8 mouse cellular contexts compared by ENCODE assay signal in the genomic region with DNA sequence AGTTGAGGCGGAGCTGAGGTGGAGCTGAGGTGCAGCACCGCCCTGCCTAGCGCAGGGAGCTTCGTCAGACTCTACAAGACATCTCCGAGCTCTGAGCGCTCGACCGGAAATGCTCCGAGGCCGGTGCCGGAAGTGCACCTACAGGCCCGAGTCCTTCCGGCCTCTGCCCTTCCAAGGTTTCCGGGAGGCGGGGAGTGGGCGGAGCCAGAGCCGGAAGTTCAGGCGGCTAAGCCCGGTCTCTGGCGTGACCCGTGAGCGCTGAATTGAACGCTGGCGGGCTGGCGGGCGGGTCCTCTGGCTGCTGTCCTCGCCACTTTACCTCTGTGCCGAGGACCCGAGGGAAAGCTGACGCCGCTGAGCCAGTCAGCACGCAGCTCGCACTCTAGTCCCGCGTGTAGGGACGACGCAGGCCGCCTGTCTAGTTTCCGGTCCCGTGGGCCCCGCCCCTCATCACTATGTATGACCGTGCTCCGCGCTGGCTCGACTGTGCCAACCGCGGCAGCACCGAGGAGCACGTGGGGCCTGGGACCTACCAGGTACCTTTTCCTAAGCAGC. TPM values are rescaled to one million over a fixed set of nuclear protein-coding genes. Genes with fewer than 3 reads are reported as not detected.
DNase-seq lines count a peak whose midpoint lies in the region; ATAC-seq lines count a peak whose summit lies in the region.

A gene (plus strand): TSS at position 251 of the 555 bp plus-strand sequence.

- peak; percentile 85 for DNase-seq in ZHBTc4 (ENCODE audit: low read depth, low spot score)
- peak; percentile 95 to 96 for DNase-seq in frontal cortex, postnatal 36 days (ENCODE audit: low spot score in 2 of 2)
- DNase-seq in layer of hippocampus, postnatal 10 days (ENCODE audit: low spot score in 2 of 2): peak; percentile 92 to 94
- DNase-seq in ovary, adult 18-20 months (ENCODE audit: low spot score): peak; percentile 82
- peak; percentile 85 to 90 for DNase-seq in thymus, adult 18-20 months

- no peaks in the 10 kb centered on the region for H3K9me3 ChIP-seq in hindbrain, embryonic 13.5 days
- peaks cover 2% of the 10 kb centered on the region; the same call in 1 of the 2 replicates for H3K9me3 ChIP-seq in lung, embryonic 16.5 days (ENCODE audit: control insufficient read depth, low read length)

- under 1% methylated on average over 49 of the region's 49 CpGs for WGBS in hindbrain, embryonic 13.5 days
- under 1% methylated on average over 49 of the region's 49 CpGs for WGBS in lung, embryonic 16.5 days

- H3K4me2 ChIP-seq in hindbrain, embryonic 13.5 days: peak within 1 kb of the TSS; percentile 74
- peak within 1 kb of the TSS; percentile 97 for H3K4me2 ChIP-seq in lung, embryonic 16.5 days (ENCODE audit: low read depth, low read length)

- H3K27ac ChIP-seq in hindbrain, embryonic 13.5 days: peak within 1 kb of the TSS; percentile 98
- peak within 1 kb of the TSS; percentile 91 for H3K27ac ChIP-seq in lung, embryonic 16.5 days (ENCODE audit: low read length)

- H3K27me3 ChIP-seq in hindbrain, embryonic 13.5 days: peaks cover 40% of the 10 kb centered on the region
- peaks cover 8% of the 10 kb centered on the region for H3K27me3 ChIP-seq in lung, embryonic 16.5 days (ENCODE audit: control insufficient read depth, insufficient read depth, low read depth, low read length)

- H3K4me3 ChIP-seq in hindbrain, embryonic 13.5 days: peak within 1 kb of the TSS; percentile 65
- peak within 1 kb of the TSS; percentile 73 for H3K4me3 ChIP-seq in lung, embryonic 16.5 days (ENCODE audit: low read length)

- peak; percentile 97 for ATAC-seq in common myeloid progenitor, adult 5-6 weeks (replicated peaks; ENCODE audit: low read depth, poor library complexity, severe bottlenecking)
- ATAC-seq in hindbrain, embryonic 13.5 days (ENCODE audit: low FRiP score): peak; percentile 100
- peak; percentile 98 for ATAC-seq in lung, embryonic 16.5 days (ENCODE audit: low read depth)

- no peaks in the 10 kb centered on the region for H3K36me3 ChIP-seq in hindbrain, embryonic 13.5 days
- H3K36me3 ChIP-seq in lung, embryonic 16.5 days (ENCODE audit: control insufficient read depth, insufficient read depth, low read length): no peaks in the 10 kb centered on the region

- H3K9ac ChIP-seq in hindbrain, embryonic 13.5 days: peak within 1 kb of the TSS; percentile 81
- H3K9ac ChIP-seq in lung, embryonic 16.5 days (ENCODE audit: low read length): peak within 1 kb of the TSS; percentile 75

- 0 out of 2 replicates have a peak, but pooled peaks cover 8% of the 10 kb centered on the region for H3K4me1 ChIP-seq in hindbrain, embryonic 13.5 days (replicated peaks)
- no peaks in the 10 kb centered on the region for H3K4me1 ChIP-seq in lung, embryonic 16.5 days (replicated peaks; ENCODE audit: control insufficient read depth, insufficient read depth, low read length)

RNA-seq across cellular contexts. Expression of the gene that starts here (rescaled TPM):
- not detected in 2 replicates for total RNA-seq in common myeloid progenitor, adult 5-6 weeks (2017)
- 0.13 TPM in 1 of 2 replicates, not detected in the other for polyA plus RNA-seq in hindbrain, embryonic 13.5 days (2015; fragmentation: Nextera tagmentation; extraction: Ambion mirVana)
- under 1 TPM in 1 of 2 experiments, not detected in 1; 0.30 TPM for total RNA-seq in layer of hippocampus, postnatal 10 days (2021)
- not detected in 2 replicates for polyA plus RNA-seq in lung, embryonic 16.5 days (2015; fragmentation: Nextera tagmentation; extraction: Ambion mirVana)

Comparison
In these comparisons a context has a peak if more than half of its experiments do, and no peak if none do; other contexts are left out.
1. Peak in every context shown above with its lines: DNase-seq, ATAC-seq, H3K4me3 ChIP-seq and H3K27ac ChIP-seq.
2. Peak in ATAC-seq in common myeloid progenitor, adult 5-6 weeks; RNA of the gene not detected or under 1 TPM.
3. Peak in ATAC-seq, H3K4me3 ChIP-seq, H3K27ac ChIP-seq, H3K9ac ChIP-seq and H3K4me2 ChIP-seq in hindbrain, embryonic 13.5 days; RNA of the gene not detected or under 1 TPM.
4. Peak in DNase-seq in layer of hippocampus, postnatal 10 days; RNA of the gene not detected or under 1 TPM.
5. Peak in ATAC-seq, H3K4me3 ChIP-seq, H3K27ac ChIP-seq, H3K9ac ChIP-seq and H3K4me2 ChIP-seq in lung, embryonic 16.5 days; RNA of the gene not detected or under 1 TPM.